Mouse (Mus musculus) liver, postnatal 0 days (tissue): ENCODE results near the gene Tspan15.

ENCODE experiments used
- CTCF ChIP-seq: sonication (generic); IDR thresholded peaks from 2 replicates; pipeline ENCODE4 v1.5.1; 2016; ENCODE audit warnings: antibody characterized with exemption, low read depth
- EP300 ChIP-seq: IDR thresholded peaks from 2 replicates; pipeline ENCODE4 v1.6.1; 2016; ENCODE audit warnings: antibody characterized with exemption, low read depth, mild to moderate bottlenecking

- TF ChIP-seq CTCF = no peak
- TF ChIP-seq EP300 = no peak
These were observed 10.1 kb downstream of the Tspan15 start for GRCm38 (mm10) chr10:62220732-62221514.
